Mouse (Mus musculus): ENCODE data around the gene Dennd1b. TPM values are rescaled to one million over a fixed set of nuclear protein-coding genes. Genes with fewer than 3 reads are reported as not detected.
A peak's percentile ranks its signal among the peaks of the same experiment; 100 is the strongest.

Dennd1b gene
- 5.3 and 6.6 TPM in 2 replicates for polyA plus RNA-seq (2015; fragmentation: Nextera tagmentation; extraction: Ambion mirVana)

DNA sequence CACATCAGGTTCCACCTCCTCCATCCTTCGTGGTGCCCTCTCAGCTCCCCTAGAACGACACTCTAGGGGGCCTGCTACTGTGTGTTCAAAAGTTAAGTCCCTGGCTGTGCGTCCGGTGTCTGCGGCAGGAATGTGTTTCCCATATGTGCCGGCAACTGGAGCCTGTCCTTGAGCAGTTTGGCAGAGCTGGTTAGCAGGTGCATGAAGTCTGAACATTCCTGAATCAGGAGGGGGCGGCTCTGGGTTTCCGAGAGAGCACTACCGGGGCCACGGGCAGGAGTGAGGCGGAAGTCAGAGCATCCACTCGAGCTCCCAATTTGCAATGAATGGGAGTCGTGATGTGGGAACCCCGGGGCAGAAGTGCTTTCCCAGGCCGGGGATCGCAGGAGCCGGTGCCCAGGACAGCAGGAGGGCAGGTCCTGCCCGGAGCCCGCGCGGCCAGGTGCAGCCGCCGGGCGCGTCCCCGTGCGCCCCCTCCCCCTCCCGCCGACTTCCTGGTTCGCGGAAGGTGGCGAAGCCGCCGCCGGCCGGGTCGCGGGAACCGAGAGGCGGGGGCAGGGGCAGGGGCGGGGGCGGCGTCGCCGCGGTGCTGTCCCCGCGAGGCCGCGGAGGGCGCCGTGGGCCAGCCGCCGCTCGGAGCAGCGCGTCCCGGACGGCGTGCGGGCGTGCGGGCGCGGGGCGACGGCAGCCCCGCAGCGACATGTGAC lies at the start of gene Dennd1b:
TSS of gene Dennd1b (plus strand) at position 275 of the 707 bp plus-strand sequence.
- H3K36me3 ChIP-seq (ENCODE audit: control insufficient read depth, insufficient read depth, low read length): no peaks in the 10 kb centered on the region
- peak within 1 kb of the TSS; percentile 80 for H3K4me3 ChIP-seq (ENCODE audit: low read length)
- WGBS: 1% methylated on average over 52 of the region's 69 CpGs
- ATAC-seq: peak; percentile 86
- H3K4me2 ChIP-seq (ENCODE audit: low read depth, low read length): peak within 1 kb of the TSS; percentile 86
- peak within 1 kb of the TSS; percentile 94 for H3K27ac ChIP-seq (ENCODE audit: low read length)
- no peaks in the 10 kb centered on the region for H3K9me3 ChIP-seq (ENCODE audit: control insufficient read depth, low read length)
- no peaks in the 10 kb centered on the region for H3K27me3 ChIP-seq (replicated peaks; ENCODE audit: control insufficient read depth, insufficient read depth, low read length)
- H3K9ac ChIP-seq (ENCODE audit: low read depth, low read length): peak within 1 kb of the TSS; percentile 95
- H3K4me1 ChIP-seq (ENCODE audit: control insufficient read depth, insufficient read depth, low read length): peaks cover 18% of the 10 kb centered on the region; the same call in 1 of the 2 replicates

DNA sequence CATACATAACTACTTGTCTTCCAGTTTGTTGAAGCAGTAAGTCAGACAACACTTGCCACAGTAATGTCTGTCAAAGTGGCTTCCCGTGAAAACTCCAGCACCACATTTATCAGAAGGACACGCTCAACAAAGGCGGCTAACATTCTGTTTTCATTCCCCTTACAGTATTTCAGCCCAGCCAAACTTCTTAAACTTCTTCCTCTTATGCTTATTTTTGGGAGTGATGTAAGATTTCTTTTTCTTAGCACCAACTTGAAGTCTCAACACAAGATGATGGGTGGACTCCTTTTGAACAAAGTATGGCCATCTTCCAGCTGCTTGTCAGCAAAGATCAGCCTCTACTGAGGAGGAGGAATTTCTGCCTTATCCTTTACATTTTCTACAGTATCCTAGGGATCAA lies 47.6 kb upstream of the Dennd1b start:
- H3K9me3 ChIP-seq (ENCODE audit: control insufficient read depth, low read length): no peaks in the 10 kb centered on the region
- no peaks in the 10 kb centered on the region for H3K36me3 ChIP-seq (ENCODE audit: control insufficient read depth, insufficient read depth, low read length)
- ATAC-seq: no peak
- no peak overlapping the region for H3K4me3 ChIP-seq (ENCODE audit: low read length)
- no peaks in the 10 kb centered on the region for H3K27me3 ChIP-seq (replicated peaks; ENCODE audit: control insufficient read depth, insufficient read depth, low read length)
- H3K4me2 ChIP-seq (ENCODE audit: low read depth, low read length): no peak overlapping the region
- 93% methylated on average over 3 of the region's 3 CpGs for WGBS
- H3K9ac ChIP-seq (ENCODE audit: low read depth, low read length): no peak overlapping the region
- H3K4me1 ChIP-seq (ENCODE audit: control insufficient read depth, insufficient read depth, low read length): no peaks in the 10 kb centered on the region
- H3K27ac ChIP-seq (ENCODE audit: low read length): no peak overlapping the region

DNA sequence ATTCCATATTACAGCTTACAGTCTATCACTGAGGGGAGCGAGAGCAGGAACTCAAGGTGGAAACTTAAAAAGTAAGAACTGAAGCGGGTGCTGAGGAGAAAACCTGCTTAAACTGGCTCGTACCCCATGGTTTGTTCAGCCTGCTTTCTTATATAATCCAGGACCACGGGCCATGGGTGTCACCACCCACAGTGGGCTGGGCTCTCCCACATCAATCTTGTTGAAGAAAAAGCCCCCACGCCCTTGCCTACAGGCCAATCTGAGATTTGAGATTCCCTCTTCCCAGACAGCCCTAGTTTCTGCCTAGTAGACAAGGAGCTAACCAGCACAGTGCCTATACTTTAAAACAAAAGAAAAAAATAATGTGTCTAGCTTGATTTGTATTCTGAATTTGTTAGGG lies 43.6 kb upstream of the Dennd1b start:
- Histone ChIP-seq H3K9ac (ENCODE audit: low read depth, low read length) (no peak overlapping the region), H3K4me2 (ENCODE audit: low read depth, low read length) (no peak overlapping the region), H3K27me3 (replicated peaks; ENCODE audit: control insufficient read depth, insufficient read depth, low read length) (no peaks in the 10 kb centered on the region), H3K36me3 (ENCODE audit: control insufficient read depth, insufficient read depth, low read length) (no peaks in the 10 kb centered on the region), H3K27ac (ENCODE audit: low read length) (no peak overlapping the region), H3K9me3 (ENCODE audit: control insufficient read depth, low read length) (no peaks in the 10 kb centered on the region), H3K4me1 (ENCODE audit: control insufficient read depth, insufficient read depth, low read length) (no peaks in the 10 kb centered on the region), H3K4me3 (ENCODE audit: low read length) (no peak overlapping the region)
- no peak for ATAC-seq
- 79% methylated on average over 5 of the region's 5 CpGs for WGBS

DNA sequence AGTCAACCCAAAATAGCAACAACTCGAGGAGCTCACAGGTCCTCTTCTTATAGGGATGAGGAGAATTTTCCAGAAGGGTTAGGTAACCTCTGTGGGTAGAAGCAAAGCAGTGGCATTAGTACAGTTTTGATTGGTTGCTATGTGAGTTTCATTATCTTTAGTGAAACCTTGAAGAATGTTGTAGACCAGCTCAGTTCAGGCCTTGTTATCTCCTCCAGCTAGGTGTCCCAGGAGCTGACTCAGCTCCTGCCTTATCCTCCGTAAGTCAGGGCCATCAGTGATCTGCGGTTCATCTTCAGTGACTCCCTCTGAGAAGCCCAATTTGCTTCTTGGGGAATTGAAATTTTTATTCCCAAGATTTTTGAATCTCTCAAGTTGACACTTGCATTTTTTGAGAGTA lies 43.2 kb upstream of the Dennd1b start:
- no peaks in the 10 kb centered on the region for H3K4me1 ChIP-seq (ENCODE audit: control insufficient read depth, insufficient read depth, low read length)
- no peak overlapping the region for H3K9ac ChIP-seq (ENCODE audit: low read depth, low read length)
- H3K9me3 ChIP-seq (ENCODE audit: control insufficient read depth, low read length): no peaks in the 10 kb centered on the region
- 77% methylated on average over 3 of the region's 3 CpGs for WGBS
- no peaks in the 10 kb centered on the region for H3K27me3 ChIP-seq (replicated peaks; ENCODE audit: control insufficient read depth, insufficient read depth, low read length)
- H3K36me3 ChIP-seq (ENCODE audit: control insufficient read depth, insufficient read depth, low read length): no peaks in the 10 kb centered on the region
- no peak overlapping the region for H3K4me3 ChIP-seq (ENCODE audit: low read length)
- no peak for ATAC-seq
- H3K27ac ChIP-seq (ENCODE audit: low read length): no peak overlapping the region
- H3K4me2 ChIP-seq (ENCODE audit: low read depth, low read length): no peak overlapping the region

DNA sequence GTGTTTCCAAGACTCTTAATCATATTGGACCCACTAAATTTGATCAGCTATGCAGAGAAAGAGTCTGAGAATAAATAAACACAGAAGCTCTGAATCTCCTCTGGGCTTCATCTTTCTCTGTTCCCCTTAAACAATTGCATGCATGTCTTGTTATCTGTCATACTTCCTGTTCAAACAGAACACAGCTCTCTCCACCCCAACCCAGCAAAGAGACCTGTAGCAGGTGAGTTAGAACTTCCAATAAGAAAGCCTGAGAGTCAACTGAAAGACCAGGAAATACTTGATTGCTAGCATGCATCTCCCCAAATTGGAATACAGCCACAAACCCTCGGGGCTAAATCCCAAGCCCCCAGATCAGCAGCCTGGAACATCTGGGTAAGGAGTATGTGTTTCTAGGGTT lies 42.4 kb upstream of the Dennd1b start:
- H3K9me3 ChIP-seq (ENCODE audit: control insufficient read depth, low read length): no peaks in the 10 kb centered on the region
- WGBS: 43% methylated on average over 1 of the region's 1 CpGs
- H3K27ac ChIP-seq (ENCODE audit: low read length): no peak overlapping the region
- H3K4me2 ChIP-seq (ENCODE audit: low read depth, low read length): no peak overlapping the region
- no peak for ATAC-seq
- H3K36me3 ChIP-seq (ENCODE audit: control insufficient read depth, insufficient read depth, low read length): no peaks in the 10 kb centered on the region
- H3K9ac ChIP-seq (ENCODE audit: low read depth, low read length): no peak overlapping the region
- no peak overlapping the region for H3K4me3 ChIP-seq (ENCODE audit: low read length)
- H3K27me3 ChIP-seq (replicated peaks; ENCODE audit: control insufficient read depth, insufficient read depth, low read length): no peaks in the 10 kb centered on the region
- no peaks in the 10 kb centered on the region for H3K4me1 ChIP-seq (ENCODE audit: control insufficient read depth, insufficient read depth, low read length)

DNA sequence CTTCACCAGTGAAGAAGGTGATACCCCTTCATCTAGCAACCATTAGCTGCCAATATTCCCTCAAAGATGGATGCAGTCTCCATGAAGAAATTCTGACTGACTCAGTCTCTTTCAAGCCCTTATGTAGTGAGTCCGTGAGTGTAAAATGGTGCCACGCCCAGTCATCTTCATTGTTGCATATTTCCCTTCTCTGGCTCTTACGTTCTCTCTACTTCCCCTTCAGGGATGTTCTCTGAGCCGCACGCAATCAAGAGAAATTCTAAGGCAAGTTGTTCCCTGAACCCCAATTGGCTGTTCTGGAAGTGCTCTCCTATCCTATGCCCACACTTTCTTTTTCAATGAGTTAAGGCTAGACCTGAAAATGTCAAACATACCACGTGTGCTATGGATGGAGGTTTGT lies 40.3 kb upstream of the Dennd1b start:
- Histone ChIP-seq H3K27ac (ENCODE audit: low read length) (no peak overlapping the region), H3K9me3 (ENCODE audit: control insufficient read depth, low read length) (no peaks in the 10 kb centered on the region), H3K4me1 (ENCODE audit: control insufficient read depth, insufficient read depth, low read length) (no peaks in the 10 kb centered on the region), H3K4me2 (ENCODE audit: low read depth, low read length) (no peak overlapping the region), H3K36me3 (ENCODE audit: control insufficient read depth, insufficient read depth, low read length) (no peaks in the 10 kb centered on the region), H3K9ac (ENCODE audit: low read depth, low read length) (no peak overlapping the region), H3K27me3 (replicated peaks; ENCODE audit: control insufficient read depth, insufficient read depth, low read length) (no peaks in the 10 kb centered on the region), H3K4me3 (ENCODE audit: low read length) (no peak overlapping the region)
- WGBS: 88% methylated on average over 6 of the region's 6 CpGs
- no peak for ATAC-seq

DNA sequence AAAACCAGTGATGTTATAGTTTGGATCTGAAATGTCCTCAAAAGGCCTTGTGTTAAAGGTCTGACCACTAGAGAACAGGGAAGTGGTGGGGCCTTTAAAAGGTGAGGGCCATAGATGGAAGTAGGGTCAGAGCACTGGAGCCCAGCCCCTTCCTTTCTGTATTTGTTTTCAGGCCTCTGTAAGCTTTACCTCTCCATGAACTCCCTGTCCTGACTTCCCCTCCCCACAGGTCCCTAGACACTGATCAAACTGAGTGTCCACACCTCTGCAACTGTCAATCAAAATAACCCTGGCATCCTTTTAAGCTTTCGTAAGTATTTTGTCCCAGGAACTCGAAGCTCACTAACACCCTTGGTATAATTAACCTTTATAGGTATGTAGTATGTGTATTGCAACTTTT lies 39.0 kb upstream of the Dennd1b start:
- Histone ChIP-seq H3K4me1 (ENCODE audit: control insufficient read depth, insufficient read depth, low read length) (peaks cover 9% of the 10 kb centered on the region), H3K9me3 (ENCODE audit: control insufficient read depth, low read length) (no peaks in the 10 kb centered on the region), H3K9ac (ENCODE audit: low read depth, low read length) (no peak overlapping the region), H3K36me3 (ENCODE audit: control insufficient read depth, insufficient read depth, low read length) (no peaks in the 10 kb centered on the region), H3K4me2 (ENCODE audit: low read depth, low read length) (no peak overlapping the region), H3K27ac (ENCODE audit: low read length) (no peak overlapping the region), H3K27me3 (replicated peaks; ENCODE audit: control insufficient read depth, insufficient read depth, low read length) (no peaks in the 10 kb centered on the region), H3K4me3 (ENCODE audit: low read length) (no peak overlapping the region)
- ATAC-seq: no peak
- WGBS: 78% methylated on average over 2 of the region's 2 CpGs

DNA sequence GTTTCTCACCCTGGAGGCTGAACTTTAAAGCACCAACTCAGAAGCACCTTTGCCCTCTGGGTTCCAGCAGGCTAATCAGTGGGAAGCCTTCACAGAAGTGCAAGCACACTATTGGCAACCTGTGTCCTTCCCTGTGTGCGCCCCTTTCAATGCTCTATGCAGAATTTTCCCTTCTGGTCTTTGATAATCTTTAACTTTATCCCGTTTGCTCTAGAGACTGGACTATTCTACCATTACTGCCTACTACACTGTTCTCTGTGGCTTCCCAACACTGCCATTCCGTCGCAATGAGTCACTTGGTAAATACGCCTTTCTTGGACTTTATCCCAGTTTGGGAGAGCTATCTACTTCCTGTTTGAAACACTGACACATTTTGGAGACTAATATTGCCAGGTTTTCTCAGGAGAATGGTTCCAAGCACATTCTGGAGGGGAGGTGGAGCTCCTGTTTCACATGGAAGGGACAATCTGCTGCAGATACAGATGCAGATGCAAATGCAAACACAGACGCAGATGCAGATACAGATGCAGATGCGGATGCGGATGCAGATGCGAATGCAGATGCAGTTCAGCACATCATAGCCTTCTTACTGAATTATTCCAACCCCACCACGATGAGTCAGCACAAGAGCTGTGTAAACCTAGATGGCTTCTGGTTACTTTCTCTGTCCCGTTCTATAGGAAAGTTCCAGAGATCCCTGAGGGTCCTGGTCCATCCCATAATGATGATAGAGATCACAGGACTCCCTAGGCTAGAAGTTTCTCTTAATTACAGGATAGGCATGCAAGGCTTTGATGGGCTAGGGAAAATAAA lies 34.4 kb upstream of the Dennd1b start:
- no peak overlapping the region for H3K9ac ChIP-seq (ENCODE audit: low read depth, low read length)
- no peaks in the 10 kb centered on the region for H3K9me3 ChIP-seq (ENCODE audit: control insufficient read depth, low read length)
- no peaks in the 10 kb centered on the region for H3K36me3 ChIP-seq (ENCODE audit: control insufficient read depth, insufficient read depth, low read length)
- no peak overlapping the region for H3K4me3 ChIP-seq (ENCODE audit: low read length)
- peak; percentile 98 for ATAC-seq
- peak overlapping the region; percentile 80 for H3K27ac ChIP-seq (ENCODE audit: low read length)
- H3K4me1 ChIP-seq (ENCODE audit: control insufficient read depth, insufficient read depth, low read length): peaks cover 18% of the 10 kb centered on the region
- H3K4me2 ChIP-seq (ENCODE audit: low read depth, low read length): peak overlapping the region; percentile 34; the same call in 1 of the 2 replicates
- 49% methylated on average over 11 of the region's 11 CpGs for WGBS
- H3K27me3 ChIP-seq (replicated peaks; ENCODE audit: control insufficient read depth, insufficient read depth, low read length): no peaks in the 10 kb centered on the region

DNA sequence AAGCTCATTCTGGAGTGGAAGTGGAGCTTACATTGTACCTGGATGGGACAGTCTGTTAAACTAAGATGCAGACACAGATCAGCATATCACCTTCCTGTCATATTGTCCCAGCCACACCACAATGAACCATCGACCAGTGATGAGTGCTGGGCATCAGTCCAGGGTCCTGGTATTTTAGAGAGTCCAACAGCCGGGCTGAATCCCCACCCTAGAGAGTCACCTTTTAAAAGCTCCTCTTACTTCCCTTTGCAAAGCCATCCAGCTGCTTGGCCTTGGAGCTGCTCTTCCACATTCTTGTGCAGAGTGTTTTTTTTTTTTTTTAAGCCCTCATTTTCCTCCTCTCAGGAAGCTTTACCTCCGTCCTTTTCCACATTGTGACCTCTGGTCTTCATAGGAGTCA lies 33.2 kb upstream of the Dennd1b start:
- ATAC-seq: no peak
- Histone ChIP-seq H3K9me3 (ENCODE audit: control insufficient read depth, low read length) (no peaks in the 10 kb centered on the region), H3K27me3 (replicated peaks; ENCODE audit: control insufficient read depth, insufficient read depth, low read length) (no peaks in the 10 kb centered on the region), H3K27ac (ENCODE audit: low read length) (no peak overlapping the region), H3K4me1 (ENCODE audit: control insufficient read depth, insufficient read depth, low read length) (peaks cover 18% of the 10 kb centered on the region), H3K4me2 (ENCODE audit: low read depth, low read length) (no peak overlapping the region), H3K36me3 (ENCODE audit: control insufficient read depth, insufficient read depth, low read length) (no peaks in the 10 kb centered on the region), H3K4me3 (ENCODE audit: low read length) (no peak overlapping the region), H3K9ac (ENCODE audit: low read depth, low read length) (no peak overlapping the region)
- 30% methylated on average over 3 of the region's 3 CpGs for WGBS
